Mouse (Mus musculus): ENCODE data around the gene Pef1.

Pef1 gene

GRCm38 (mm10) chr4:130101183-130101582 is 1.2 kb upstream of the Pef1 start:
- no peak for DNase-seq

GRCm38 (mm10) chr4:130103632-130104031 is 1.3 kb downstream of the Pef1 start:
- DNase-seq = no peak

DNA sequence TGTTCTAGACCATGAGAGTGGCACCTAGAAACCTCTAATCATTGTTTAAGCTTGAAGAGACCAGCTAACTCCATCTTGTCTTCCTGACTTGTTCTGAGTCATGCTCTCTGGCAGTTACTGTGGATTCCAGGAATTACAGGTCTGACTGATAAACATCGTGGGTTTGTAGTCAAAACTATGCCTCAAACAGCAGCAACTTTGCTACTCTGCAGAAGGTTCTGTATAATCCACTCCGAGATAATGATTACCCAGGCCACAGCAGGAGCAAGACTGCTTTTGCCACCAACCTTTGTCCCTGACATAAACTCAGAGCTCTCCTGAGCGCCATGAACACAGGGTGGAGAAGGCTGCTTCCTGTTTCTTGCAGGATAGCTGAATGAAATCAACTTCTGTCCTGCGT is 2.2 kb downstream of the Pef1 start:
- no peak for DNase-seq

- DNase-seq = no peak
Observed at GRCm38 (mm10) chr4:130107065-130107443, 4.7 kb downstream of the Pef1 start.

- DNase-seq = peak; percentile 100
Observed at GRCm38 (mm10) chr4:130107444-130108131, 5.2 kb downstream of the Pef1 start.

DNA sequence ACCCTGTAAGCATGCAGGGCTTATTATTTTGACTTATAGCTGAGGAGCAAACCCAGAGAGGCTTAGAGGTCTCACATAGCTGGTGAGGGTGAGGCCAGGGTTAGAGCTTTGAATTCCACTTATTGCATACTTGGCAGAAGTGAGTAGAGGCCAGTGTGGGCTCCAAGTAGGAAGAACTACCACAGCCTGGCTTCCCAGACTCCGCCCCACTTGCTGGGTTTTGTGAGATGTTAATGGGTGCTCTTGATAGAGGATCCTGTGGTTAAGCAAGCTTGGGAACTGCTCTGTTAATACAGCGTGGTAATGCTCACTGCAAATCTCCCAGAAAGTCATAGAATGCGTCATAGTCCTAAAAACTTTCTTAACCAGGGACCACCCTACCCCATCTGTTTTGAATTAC is 6.6 kb downstream of the Pef1 start:
- no peak for DNase-seq

DNA sequence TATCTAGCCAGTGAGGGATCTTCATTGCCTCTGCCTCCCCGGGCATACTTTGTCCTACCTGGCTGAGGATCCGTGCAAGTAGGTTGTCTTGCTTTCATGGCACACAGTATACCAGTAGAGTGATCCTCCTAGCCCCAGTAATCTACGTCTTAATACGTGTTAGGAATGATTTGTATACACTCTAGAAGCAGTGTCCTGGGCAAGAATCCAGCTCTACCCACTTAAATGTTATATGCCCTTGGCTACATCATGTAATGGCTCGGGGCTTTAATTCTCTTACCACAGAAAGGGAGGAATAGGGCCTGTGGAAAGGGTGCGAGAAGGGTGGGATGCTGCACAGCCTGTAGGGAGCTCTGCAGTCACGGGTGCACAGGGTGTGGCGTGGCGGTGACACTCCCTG is 7.3 kb downstream of the Pef1 start:
- DNase-seq = no peak

GRCm38 (mm10) chr4:130110091-130110490 is 7.7 kb downstream of the Pef1 start:
- DNase-seq = no peak

- no peak for DNase-seq
Observed at GRCm38 (mm10) chr4:130112299-130112698, 9.9 kb downstream of the Pef1 start.

DNA sequence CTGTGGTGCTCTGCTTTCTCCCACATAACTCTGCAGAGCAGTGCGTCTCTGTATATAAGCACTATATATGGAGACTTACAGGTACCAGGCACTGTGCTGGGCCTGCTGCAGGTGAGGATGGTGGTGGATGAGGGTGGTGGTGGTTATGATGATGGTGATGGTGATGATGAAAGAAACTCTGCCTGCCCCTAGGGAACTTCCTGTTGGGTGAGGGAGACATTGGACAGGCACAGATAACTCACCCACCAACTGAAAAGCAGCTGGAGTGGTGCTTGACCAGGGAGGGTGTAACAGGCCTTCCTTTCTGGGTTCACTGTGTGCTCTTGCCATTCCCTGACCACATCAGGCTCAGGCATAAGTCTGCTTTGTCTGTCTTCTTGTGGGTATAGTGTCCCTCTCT is 10.4 kb downstream of the Pef1 start:
- DNase-seq = no peak

GRCm38 (mm10) chr4:130120752-130121151 is 18.4 kb downstream of the Pef1 start:
- no peak for DNase-seq

- DNase-seq = no peak
Observed at GRCm38 (mm10) chr4:130121560-130121959, 19.2 kb downstream of the Pef1 start.

- DNase-seq = no peak
Observed at GRCm38 (mm10) chr4:130123020-130123419, 20.7 kb downstream of the Pef1 start.

- DNase-seq = no peak
Observed at GRCm38 (mm10) chr4:130124110-130124509, 21.8 kb downstream of the Pef1 start.

- DNase-seq = no peak
Observed at GRCm38 (mm10) chr4:130125164-130125563, 22.8 kb downstream of the Pef1 start.

- no peak for DNase-seq
Observed at GRCm38 (mm10) chr4:130125935-130126334, 23.6 kb downstream of the Pef1 start.

- no peak for DNase-seq
Observed at GRCm38 (mm10) chr4:130128907-130129306, 26.5 kb downstream of the Pef1 start.

DNA sequence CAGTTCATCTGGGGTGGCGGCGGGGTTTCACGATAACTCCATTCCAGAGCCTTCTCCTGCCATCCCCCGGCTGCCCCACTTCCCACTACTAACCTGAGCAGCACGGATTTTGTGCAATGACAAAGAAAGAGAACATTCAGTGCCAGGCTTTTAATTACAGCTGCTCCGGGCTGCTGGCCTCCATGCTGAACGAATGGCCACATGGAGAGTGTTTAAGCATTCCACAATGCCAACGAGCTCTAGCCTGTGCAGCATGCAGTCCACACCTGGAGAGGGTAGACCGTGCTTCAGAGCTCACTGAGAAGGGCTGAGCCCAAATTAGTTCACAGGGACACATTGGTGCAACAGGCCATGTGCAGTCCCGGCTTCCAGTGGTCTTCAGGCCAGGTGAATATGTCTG is 27.7 kb downstream of the Pef1 start:
- no peak for DNase-seq

DNA sequence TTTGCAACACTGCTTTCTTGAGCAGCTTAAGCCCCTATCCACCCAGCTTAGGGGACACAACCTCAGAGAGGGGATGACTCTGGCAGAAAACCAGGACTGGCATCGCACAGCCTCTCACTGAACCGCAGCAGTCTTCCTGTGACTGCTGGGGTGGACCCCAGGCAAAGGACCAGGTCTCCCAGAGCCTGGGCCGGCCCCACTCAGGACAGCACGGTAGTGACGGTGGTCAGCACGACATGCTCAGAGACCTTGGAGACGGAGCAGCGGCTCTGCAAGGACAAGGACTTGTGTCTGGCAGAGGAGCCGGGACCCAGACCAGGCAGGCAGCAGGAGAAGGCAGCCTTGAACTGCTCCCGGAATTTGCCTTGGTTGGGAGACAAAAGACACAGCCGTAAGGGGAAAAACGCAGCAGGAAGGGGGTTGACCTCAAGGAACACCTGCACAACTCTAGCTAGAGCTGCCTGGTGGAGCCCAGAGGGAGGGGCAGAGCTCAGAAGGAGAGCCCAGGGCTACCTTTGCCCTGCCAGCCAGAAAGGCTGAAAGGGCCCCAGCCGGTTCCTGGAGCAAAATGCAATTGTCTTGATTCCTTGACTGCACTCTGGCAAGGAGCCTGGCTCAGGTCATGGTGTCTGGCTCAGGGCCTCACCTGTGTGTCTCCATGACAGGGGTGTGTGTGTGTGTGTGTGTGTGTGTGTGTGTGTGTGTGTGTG is 28.4 kb downstream of the Pef1 start:
- DNase-seq = no peak

GRCm38 (mm10) chr4:130131448-130132105 is 29.2 kb downstream of the Pef1 start:
- DNase-seq = no peak

DNA sequence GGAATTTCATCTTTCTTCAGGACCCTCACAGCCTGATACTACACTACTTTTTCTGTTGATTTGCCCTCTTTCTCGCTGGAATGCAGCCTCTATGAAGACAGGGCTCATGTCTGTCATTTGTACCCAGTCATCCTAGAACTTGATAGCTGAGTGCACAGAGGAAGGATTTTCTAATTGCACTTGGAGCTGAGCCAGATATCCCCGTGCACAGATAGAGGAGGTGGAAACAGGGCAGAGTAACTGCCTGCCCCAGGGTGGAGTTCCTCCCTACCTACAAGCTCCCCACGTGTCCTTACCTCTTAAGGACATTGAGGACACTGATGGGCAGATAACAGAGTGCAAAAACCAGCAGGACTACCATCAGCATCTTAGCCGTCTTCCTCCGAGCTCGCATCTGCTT is 31.0 kb downstream of the Pef1 start:
- no peak for DNase-seq

GRCm38 (mm10) chr4:130138441-130139213 is 36.3 kb downstream of the Pef1 start:
- DNase-seq = peak; percentile 44

DNA sequence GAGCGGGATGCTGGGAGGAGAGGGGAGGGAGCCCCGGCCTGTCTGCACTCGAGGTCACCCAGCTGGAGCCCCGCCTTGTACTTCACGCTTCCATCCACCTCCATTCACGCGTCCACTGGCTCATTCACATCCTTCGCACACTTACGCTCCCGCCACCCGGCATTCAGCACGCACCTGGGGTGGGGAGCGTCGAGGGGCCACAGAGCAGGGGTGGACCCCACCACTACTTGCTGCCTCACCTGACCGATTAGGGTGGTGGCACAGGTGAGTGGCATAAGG is 36.8 kb downstream of the Pef1 start, which contains the start of gene Hcrtr1:
TSS of gene Hcrtr1 (minus strand) at position 146 of the 279 bp plus-strand sequence.
- no peak for DNase-seq

DNA sequence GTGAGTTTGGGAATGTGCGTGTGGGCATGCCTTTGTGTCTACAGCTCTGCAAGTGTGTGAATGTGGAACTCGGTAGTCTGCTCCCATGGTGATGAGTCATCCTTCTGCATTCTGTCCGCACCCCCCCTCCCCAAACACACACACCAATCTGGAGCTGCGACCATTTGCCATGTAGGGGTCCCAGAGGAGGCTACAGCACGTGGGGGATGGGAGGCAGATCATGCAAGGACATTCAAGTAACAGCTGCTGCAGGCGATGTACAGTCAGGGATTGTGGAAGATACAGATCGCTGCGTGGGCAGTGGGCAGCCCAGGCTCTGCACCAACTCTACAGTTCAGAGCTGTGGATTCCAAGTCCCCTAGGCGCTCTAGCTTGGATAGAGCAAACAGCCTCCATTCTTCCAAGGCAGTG is 38.6 kb downstream of the Pef1 start:
- no peak for DNase-seq
